Mouse (Mus musculus) layer of hippocampus, adult 11-12 months (tissue): Measurements from ENCODE around the gene Sel1l2.
A peak's percentile ranks its signal among the peaks of the same experiment; 100 is the strongest.

ENCODE experiments used
- DNase-seq: peaks from one replicate; pipeline ENCODE4 v3.0.0; 2022; ENCODE audit warnings: low spot score

Gene Sel1l2

DNA sequence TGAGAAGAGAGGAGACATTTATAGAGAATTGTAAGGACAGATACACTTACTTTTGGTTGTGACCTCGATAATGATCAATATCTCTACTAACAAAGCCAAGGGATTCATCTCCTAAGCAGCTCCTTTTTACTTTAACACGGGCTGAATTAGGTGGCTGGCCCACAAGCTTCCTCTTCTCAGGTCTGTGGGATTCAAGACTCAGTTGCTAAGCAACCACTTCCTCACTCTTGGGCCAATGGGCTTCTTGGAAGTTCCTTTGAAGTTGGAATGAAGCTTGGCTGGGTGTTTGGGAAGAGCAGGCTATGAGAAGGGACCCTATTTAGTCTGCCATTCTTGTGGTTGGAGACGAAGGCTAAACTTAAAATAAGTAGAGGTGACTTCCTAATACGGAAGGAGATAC is at the start of gene Sel1l2:
Gene Sel1l2, minus strand, starts transcription at position 182 of the 400 bp plus-strand sequence.
- no peak for DNase-seq

- no peak for DNase-seq
Observed at GRCm38 (mm10) chr2:140439081-140439480, 49.6 kb upstream of the Sel1l2 start.

DNA sequence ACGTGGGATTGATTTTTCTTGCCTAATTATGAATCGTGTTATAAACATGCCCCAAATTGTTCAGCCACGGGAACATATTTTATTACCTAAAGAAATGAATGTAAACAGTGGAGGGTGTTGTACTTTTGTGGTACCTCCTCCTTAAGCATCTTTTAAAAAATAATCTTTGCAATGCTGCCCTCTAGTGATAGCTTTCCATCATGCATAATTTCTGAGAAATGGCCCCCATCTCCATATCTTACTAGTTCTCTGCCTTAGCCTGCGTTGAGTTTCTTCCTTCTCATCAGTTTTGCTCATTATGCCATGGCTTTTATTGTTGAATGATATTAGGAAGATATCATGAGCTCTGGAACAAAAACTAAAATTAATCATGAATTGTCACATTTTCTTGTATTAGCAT is 37.8 kb upstream of the Sel1l2 start:
- peak; percentile 44 for DNase-seq

GRCm38 (mm10) chr2:140425844-140426243 is 36.3 kb upstream of the Sel1l2 start:
- no peak for DNase-seq

- DNase-seq, result peak; percentile 19
Observed at GRCm38 (mm10) chr2:140395744-140396231, 6.3 kb upstream of the Sel1l2 start.

DNA sequence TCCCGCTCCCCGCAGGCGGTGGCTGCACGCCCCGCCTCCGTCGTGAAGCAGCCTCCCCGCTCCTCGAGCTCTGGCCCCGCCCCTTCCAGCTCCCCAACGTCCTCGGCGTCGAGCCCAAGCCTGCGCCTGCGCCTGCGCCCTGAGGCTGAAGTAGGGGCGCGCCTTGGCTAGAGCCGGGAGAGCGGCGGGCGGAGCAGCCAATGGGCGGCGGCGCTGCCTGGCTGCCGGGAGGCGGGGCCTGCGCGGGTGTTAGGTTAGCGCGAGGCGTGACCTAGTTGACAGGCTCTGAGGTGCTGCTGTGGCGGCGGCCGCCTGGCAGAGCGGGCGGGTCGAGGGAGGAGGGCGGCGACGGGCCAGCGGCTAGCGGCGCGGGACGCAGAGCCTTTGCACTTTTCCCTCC is 5.7 kb upstream of the Sel1l2 start, which contains the start of gene Macrod2:
Gene Macrod2, plus strand, starts transcription at position 131 of the 400 bp plus-strand sequence.
- DNase-seq, result peak; percentile 98

- DNase-seq, result no peak
Observed at GRCm38 (mm10) chr2:140364804-140365203, 24.7 kb downstream of the Sel1l2 start.

- DNase-seq, result no peak
Observed at GRCm38 (mm10) chr2:140359905-140360304, 29.6 kb downstream of the Sel1l2 start.

DNA sequence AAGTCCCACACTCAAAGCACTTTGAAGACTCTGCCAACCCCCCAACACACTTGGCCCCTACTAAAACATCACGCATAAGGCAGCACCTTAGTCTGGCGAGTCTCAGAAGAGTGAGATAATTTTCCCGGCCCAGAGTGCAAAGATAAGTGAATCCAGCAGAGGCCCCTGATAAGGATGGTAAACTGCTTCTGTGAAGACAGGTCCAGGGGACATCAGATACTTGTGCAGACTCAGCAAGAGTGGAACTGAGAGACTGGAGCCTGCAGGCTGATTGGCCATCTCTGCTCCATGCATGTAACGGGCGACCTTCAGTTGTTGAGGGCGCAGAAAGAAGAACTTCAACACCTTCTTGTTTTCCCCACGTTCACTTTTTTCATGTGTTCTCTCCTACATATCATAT is 47.1 kb downstream of the Sel1l2 start:
- DNase-seq, result no peak

GRCm38 (mm10) chr2:140330508-140331306 is 58.8 kb downstream of the Sel1l2 start:
- no peak for DNase-seq

- DNase-seq, result no peak
Observed at GRCm38 (mm10) chr2:140302976-140303708, 86.4 kb downstream of the Sel1l2 start.

DNA sequence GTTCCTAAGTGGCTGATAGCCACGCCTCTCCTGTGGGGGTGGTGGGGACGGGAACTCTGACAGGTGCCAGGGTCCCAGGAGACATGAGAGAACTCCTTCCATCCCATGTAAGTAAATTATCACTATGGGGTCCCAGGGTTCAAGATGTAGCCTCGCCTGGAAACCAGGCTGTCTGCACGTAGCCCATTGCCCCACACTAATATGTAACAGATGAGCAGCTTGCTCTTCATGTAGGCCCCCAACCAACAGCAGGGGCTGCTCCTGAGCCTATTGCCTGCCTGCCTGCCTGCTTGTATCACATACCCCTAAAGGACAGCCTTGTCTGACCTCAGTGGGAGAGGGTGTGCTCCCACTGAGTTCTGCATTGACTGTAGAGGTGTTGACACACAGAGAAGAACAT is 92.4 kb downstream of the Sel1l2 start:
- DNase-seq, result no peak

GRCm38 (mm10) chr2:140293820-140294219 is 95.7 kb downstream of the Sel1l2 start:
- peak; percentile 12 for DNase-seq

DNA sequence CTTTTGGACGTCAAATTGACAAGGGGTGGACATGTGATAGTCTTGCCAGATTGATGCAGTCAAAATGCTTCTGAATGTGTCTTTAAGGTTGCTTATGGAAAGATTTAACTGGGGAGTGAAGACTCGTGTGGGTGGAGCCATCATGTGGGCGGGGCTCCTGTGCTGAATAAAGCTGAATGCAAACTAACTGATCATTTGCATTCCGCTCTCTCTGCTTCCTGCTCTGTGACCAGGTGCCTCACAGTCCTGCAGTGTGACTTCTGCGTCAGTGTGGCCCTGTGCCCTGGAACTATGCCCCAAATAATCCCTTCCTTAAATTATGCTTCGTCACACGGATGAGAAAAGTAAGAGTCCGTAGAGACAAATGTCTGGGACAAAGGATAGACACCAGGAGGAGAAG is 108.7 kb downstream of the Sel1l2 start:
- DNase-seq, result no peak

DNA sequence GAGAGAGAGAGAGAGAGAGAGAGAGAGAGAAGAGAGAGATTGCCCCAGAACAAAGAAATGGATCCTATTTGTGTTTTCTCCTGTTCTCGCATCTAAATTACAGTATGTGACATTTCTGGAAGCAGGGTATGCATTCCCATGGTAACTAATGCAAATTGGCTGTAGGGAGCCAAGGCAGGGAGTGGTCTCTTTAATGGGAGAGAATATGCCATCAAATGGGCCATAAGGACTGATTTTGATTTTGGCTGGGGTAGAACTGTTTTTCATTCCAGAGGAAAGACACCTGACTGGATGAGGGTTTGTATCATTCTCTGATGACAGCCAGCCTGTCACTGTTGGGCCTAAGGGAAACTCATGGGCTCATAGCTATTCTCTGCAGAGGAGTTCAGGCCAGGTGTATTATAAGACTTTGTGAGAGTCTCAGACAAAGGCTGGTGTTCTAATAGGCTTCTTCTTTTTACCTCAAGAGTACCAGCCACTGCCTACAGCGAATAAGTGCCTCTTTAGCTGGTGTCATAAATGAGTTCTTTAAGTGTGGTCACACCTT is 133.8 kb downstream of the Sel1l2 start:
- DNase-seq, result no peak

DNA sequence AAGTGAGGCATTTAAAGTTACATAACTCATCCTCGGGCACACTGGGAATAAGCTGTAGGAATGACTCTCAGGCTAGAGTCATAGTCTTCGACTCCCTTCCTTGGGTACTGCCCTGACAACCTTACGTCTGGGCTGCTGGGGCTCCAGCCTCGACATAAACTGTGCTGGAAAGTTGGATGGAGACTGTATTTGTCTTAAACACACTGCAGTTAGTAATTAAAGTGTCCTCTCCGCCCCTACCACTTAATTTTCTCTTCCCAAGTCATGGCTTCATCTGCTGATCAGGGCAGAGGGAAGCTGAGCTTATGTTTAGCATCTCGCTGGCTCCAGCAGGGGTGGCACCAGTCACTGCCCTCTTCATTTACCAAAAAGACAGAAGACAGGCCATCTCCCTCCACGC is 135.2 kb downstream of the Sel1l2 start:
- DNase-seq, result no peak

DNA sequence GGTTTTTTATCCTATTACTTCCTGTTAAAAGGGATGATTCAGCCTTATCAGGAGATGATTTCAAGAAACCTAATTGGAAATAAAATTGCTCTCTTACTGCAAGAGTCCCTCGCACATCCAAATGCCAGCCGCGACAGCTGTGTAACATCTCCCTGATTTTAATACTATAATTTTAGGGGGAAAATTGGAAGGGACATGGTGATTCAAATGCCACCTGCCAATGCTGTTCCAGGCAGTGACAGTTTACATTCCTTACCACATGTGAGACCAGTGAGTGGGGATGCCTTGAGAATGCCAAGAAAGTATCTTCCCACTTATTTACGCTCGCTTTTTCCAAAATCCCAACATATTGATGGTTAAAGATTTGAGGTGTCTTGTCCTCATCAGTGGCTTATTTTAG is 146.4 kb downstream of the Sel1l2 start:
- DNase-seq, result no peak

GRCm38 (mm10) chr2:140242398-140242797 is 147.1 kb downstream of the Sel1l2 start:
- DNase-seq, result no peak

DNA sequence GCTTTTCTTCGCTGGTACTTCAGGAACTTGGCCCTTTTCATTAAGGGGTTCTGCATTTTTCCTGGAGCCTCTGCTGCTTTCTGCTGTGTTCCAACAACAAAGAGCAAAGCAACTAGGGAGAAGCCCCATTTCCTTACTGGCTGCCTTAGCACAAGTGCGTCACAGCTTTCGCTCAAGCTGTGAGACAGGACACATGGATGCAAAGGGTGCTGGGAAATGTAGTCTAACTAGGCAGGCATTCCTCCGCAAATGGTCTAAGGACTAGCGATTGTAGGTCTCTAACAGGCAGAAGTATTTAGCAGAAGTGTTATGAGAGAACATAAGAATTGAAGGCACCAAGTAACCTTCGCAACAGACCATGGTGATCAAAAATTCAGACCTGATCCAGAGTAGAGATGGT is 152.3 kb downstream of the Sel1l2 start:
- no peak for DNase-seq

- no peak for DNase-seq
Observed at GRCm38 (mm10) chr2:140230295-140230694, 159.2 kb downstream of the Sel1l2 start.

DNA sequence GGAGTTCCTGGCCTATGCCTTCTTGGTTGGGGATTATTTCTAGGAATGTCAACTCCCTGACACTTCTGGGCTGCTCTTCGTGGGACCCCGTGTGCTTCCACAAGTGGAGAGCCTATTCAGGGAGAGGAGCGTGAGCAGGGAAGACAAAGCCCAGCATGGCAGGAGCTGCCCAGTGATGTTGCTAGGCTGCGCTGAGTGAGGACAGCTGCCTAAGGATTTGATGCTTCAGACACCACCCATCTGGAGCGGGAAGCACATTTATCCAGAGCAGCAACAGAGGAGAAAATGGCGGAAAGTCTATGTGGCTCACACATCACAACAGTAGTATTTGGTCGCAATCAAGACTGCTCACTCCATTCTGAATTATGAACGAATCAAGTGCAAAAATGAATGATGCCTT is 169.2 kb downstream of the Sel1l2 start:
- DNase-seq, result no peak

GRCm38 (mm10) chr2:140215965-140216364 is 173.5 kb downstream of the Sel1l2 start:
- no peak for DNase-seq

- no peak for DNase-seq
Observed at GRCm38 (mm10) chr2:140215415-140215814, 174.1 kb downstream of the Sel1l2 start.
